Mouse (Mus musculus) thymus, adult 18-20 months (tissue): ENCODE data around the gene Zar1l.

Experiments used
- DNase-seq, 2 experiments: peaks; one replicate each; pipeline ENCODE4 v3.0.0; 2022; ENCODE audit warnings: mixed read lengths in 2 of 2

Zar1l gene

GRCm38 (mm10) chr5:150478612-150479011 lies 39.4 kb downstream of the Zar1l start:
- no peak for DNase-seq

DNA sequence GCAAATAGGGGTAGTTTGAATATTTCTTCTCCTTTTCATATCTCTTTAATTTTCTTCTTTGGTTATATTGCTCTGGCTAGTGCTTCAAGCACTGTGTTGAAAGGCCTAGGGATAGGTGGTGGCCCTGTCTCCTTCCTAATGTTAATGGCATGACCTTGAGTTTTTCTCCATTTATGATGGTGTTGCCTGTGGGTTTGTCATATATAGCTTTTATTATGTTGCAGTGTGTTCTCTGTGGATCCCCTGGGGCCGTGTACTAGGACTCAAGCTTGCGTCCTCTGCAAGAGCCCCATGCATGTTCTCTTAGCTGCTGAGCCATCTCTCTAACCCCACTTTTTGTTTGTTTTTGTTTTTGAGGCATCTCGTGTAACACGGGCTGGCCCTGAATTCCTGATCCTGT lies 40.6 kb downstream of the Zar1l start:
- no peak for DNase-seq

GRCm38 (mm10) chr5:150468431-150468830 lies 49.5 kb downstream of the Zar1l start:
- no peak for DNase-seq

DNA sequence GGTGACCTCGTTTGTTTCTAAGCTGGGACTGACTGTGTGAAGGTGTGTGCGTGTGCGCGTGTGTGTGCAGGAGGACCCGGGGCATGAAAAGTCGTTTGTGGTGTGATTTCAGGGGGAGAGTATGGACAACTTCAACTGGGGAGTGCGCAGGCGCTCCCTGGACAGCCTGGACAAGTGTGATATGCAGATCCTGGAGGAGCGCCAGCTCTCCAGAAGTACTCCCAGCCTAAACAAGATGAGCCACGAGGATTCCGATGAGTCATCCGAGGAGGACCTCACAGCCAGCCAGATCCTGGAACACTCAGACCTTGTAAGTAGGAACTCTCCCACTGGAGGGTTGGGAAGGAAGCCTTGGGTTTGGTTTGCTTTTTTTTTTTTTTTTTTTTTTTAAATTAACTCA lies 51.8 kb downstream of the Zar1l start:
- DNase-seq, result peak in 1 of 2 experiments; percentile 6

DNA sequence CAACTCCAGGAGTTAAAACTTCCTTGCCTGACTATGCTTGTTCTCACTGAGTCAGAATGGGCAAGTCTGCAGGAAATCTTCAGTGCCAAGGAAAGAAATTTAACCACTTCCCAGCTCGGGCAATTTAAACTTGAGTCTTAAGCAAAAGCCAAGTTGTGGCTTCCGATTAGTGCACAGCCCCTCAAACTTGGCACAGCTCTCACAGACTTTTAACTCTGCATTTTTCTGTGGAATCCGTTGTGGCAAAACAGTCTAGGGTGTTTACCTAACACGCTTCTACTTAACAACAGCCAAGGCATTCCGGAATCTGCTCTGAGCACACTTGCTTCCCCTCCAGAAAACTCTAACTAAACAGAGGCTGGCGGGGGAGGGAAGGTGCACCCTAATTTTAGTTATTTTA lies 52.7 kb downstream of the Zar1l start:
- no peak for DNase-seq

DNA sequence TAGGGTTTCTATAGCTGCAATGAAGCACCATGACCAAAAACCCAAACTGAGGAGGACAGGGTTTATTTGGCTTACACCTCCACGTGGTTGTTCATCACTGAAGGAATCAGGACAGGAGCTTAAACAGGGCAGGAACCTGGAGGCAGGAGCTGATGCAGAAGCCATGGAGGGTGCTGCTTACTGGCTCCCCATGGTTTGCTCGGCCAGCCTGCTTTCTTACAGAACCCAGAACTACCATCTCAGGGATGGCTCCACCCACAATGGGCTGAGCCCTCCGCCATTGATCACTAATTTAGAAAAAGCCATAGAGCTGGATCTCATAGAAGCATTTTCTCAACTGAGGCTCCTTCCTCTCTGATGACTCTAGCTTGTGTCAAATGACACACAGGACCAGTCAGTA lies 53.2 kb downstream of the Zar1l start:
- no peak for DNase-seq

DNA sequence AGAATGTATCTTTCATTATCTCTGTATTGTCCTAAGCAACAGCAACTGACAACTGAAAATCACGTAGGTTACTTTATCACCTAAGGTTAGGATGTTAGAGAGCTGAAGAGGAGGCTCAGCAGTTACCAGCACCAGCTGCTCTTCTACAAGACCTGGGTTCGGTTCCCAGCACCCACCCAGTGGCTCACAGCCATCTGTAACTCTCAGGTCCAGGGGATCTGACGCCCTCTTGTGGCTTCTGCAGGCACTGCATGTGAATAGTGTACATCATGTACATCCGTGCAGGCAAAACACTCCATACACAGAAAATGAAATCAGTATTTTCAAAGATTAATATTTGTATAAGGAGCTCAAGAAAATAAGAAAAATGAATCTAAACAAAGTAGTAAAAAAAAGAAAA lies 58.2 kb downstream of the Zar1l start:
- no peak for DNase-seq

- DNase-seq, result no peak
Observed at GRCm38 (mm10) chr5:150457904-150458739, 59.8 kb downstream of the Zar1l start.

GRCm38 (mm10) chr5:150457165-150457903 lies 60.6 kb downstream of the Zar1l start:
- DNase-seq, result no peak
